Mouse (Mus musculus): ENCODE measurements around the gene Riok1. TPM values are rescaled to one million over a fixed set of nuclear protein-coding genes. Genes with fewer than 3 reads are reported as not detected.
A peak's percentile ranks its signal among the peaks of the same experiment; 100 is the strongest.

Gene Riok1
- polyA plus RNA-seq, 2 experiments: 45.4 to 54.4 TPM

- Histone ChIP-seq H3K9me3 (ENCODE audit: control insufficient read depth, low read length) (no peaks in the 10 kb centered on the region), H3K9ac (ENCODE audit: low read depth, low read length, severe bottlenecking) (no peak overlapping the region), H3K4me1 (ENCODE audit: control insufficient read depth, insufficient read depth, low read length) (no peaks in the 10 kb centered on the region), H3K4me3 (replicated peaks; ENCODE audit: low read length) (no peak overlapping the region), H3K36me3 (ENCODE audit: control insufficient read depth, insufficient read depth, low read length) (no peaks in the 10 kb centered on the region), H3K27ac (replicated peaks; ENCODE audit: low read depth, low read length) (no peak overlapping the region), H3K4me2 (replicated peaks; ENCODE audit: low read depth, low read length, severe bottlenecking) (no peak overlapping the region), H3K27me3 (ENCODE audit: control insufficient read depth, insufficient read depth, low read length) (no peaks in the 10 kb centered on the region)
- ATAC-seq (ENCODE audit: low FRiP score, low read depth) (no peak), DNase-seq (ENCODE audit: low spot score) (no peak)
- 60% methylated on average over 6 of the region's 6 CpGs for WGBS
- no peak for TF ChIP-seq POLR2A (IDR thresholded peaks at IDR 0.05; ENCODE audit: borderline replicate concordance, extremely low read depth, insufficient read depth, insufficient read length)
Observed at GRCm38 (mm10) chr13:38027618-38028248, 9.1 kb upstream of the Riok1 start.

DNA sequence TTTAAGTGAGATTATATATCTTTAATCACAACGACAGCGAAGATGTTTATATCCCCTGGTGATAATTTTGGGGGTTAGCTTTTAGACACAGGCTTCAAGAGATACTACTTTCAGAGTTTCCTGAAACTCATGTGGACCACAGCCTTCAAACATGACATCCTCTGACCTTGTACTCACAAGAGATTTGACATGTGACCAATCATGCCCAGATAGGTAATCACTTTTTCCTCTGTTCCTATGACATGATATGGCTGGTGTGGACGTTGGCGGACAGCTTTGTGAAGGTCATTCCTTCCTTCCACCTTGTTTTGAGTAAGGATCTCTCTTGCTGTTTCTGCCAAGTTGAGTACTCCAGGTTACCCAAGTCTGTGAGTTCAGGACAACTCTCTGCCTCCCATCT, 8.4 kb upstream of the Riok1 start:
- Histone ChIP-seq H3K9ac (ENCODE audit: low read depth, low read length, severe bottlenecking) (no peak overlapping the region), H3K27ac (replicated peaks; ENCODE audit: low read depth, low read length) (no peak overlapping the region), H3K27me3 (ENCODE audit: control insufficient read depth, insufficient read depth, low read length) (no peaks in the 10 kb centered on the region), H3K4me2 (replicated peaks; ENCODE audit: low read depth, low read length, severe bottlenecking) (no peak overlapping the region), H3K4me1 (ENCODE audit: control insufficient read depth, insufficient read depth, low read length) (no peaks in the 10 kb centered on the region), H3K4me3 (replicated peaks; ENCODE audit: low read length) (no peak overlapping the region), H3K36me3 (ENCODE audit: control insufficient read depth, insufficient read depth, low read length) (no peaks in the 10 kb centered on the region), H3K9me3 (ENCODE audit: control insufficient read depth, low read length) (no peaks in the 10 kb centered on the region)
- ATAC-seq (ENCODE audit: low FRiP score, low read depth) (no peak), DNase-seq (ENCODE audit: low spot score) (no peak)
- TF ChIP-seq POLR2A (IDR thresholded peaks at IDR 0.05; ENCODE audit: borderline replicate concordance, extremely low read depth, insufficient read depth, insufficient read length): no peak
- WGBS: 83% methylated on average over 4 of the region's 4 CpGs

DNA sequence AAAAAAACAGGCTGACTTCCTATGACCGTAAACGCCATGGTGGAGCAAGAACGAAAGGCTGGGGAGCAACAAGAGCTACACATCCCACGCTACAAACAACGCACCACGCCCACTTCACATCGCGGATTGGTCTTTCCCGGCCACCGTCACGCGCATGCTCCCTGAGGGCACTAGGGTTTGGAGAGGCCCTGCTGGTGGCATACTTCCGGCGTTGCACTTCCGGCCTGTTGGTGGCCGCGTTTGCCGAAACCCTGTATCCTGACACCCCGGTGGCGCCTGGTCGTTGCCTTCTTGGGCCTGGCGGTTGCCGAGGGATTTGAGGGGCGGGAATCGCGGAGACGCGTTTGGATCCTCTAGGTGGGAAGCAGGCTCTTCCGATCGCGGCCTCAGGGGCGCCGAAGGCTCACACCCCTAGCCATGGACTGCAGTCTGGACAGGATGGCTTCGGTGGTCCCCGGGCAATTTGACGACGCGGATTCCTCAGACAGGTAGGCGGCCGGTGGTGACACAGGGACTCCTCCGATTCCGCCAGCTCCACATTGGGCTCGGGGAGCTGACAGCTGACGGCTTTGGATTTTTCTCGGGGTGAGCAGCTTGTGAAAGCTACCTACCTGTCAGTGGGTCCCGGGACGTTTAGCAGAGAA, 371 bp downstream of the Riok1 start, which contains the start of gene Cage1:
Gene Cage1 (minus strand): TSS at position 26 of the 644 bp plus-strand sequence.
- H3K4me2 ChIP-seq (replicated peaks; ENCODE audit: low read depth, low read length, severe bottlenecking): peak within 1 kb of the TSS; percentile 94
- DNase-seq (ENCODE audit: low spot score) (peak; percentile 97), ATAC-seq (ENCODE audit: low FRiP score, low read depth) (peak; percentile 97)
- peak within 1 kb of the TSS; percentile 86 for H3K9ac ChIP-seq (ENCODE audit: low read depth, low read length, severe bottlenecking)
- H3K27ac ChIP-seq (replicated peaks; ENCODE audit: low read depth, low read length): peak within 1 kb of the TSS; percentile 49
- peaks cover 23% of the 10 kb centered on the region for H3K36me3 ChIP-seq (ENCODE audit: control insufficient read depth, insufficient read depth, low read length)
- TF ChIP-seq POLR2A (IDR thresholded peaks at IDR 0.05; ENCODE audit: borderline replicate concordance, extremely low read depth, insufficient read depth, insufficient read length): peak; percentile 36; the same call in 1 of the 2 replicates
- peaks cover 13% of the 10 kb centered on the region for H3K4me1 ChIP-seq (ENCODE audit: control insufficient read depth, insufficient read depth, low read length)
- 1% methylated on average over 44 of the region's 47 CpGs for WGBS
- H3K27me3 ChIP-seq (ENCODE audit: control insufficient read depth, insufficient read depth, low read length): no peaks in the 10 kb centered on the region
- H3K4me3 ChIP-seq (replicated peaks; ENCODE audit: low read length): peak within 1 kb of the TSS; percentile 75
- no peaks in the 10 kb centered on the region for H3K9me3 ChIP-seq (ENCODE audit: control insufficient read depth, low read length)

- DNase-seq (ENCODE audit: low spot score): no peak
- WGBS: 39% methylated on average over 12 of the region's 12 CpGs
- H3K4me1 ChIP-seq (ENCODE audit: control insufficient read depth, insufficient read depth, low read length): peaks cover 13% of the 10 kb centered on the region
- H3K27me3 ChIP-seq (ENCODE audit: control insufficient read depth, insufficient read depth, low read length): no peaks in the 10 kb centered on the region
- TF ChIP-seq POLR2A (IDR thresholded peaks at IDR 0.05; ENCODE audit: borderline replicate concordance, extremely low read depth, insufficient read depth, insufficient read length): no peak
- no peak for ATAC-seq (ENCODE audit: low FRiP score, low read depth)
- peak overlapping the region; percentile 86 for H3K9ac ChIP-seq (ENCODE audit: low read depth, low read length, severe bottlenecking)
- no peaks in the 10 kb centered on the region for H3K9me3 ChIP-seq (ENCODE audit: control insufficient read depth, low read length)
- peak overlapping the region; percentile 94 for H3K4me2 ChIP-seq (replicated peaks; ENCODE audit: low read depth, low read length, severe bottlenecking)
- peaks cover 27% of the 10 kb centered on the region for H3K36me3 ChIP-seq (ENCODE audit: control insufficient read depth, insufficient read depth, low read length)
- H3K4me3 ChIP-seq (replicated peaks; ENCODE audit: low read length): peak overlapping the region; percentile 75
- H3K27ac ChIP-seq (replicated peaks; ENCODE audit: low read depth, low read length): no peak overlapping the region
Observed at GRCm38 (mm10) chr13:38037811-38038210, 1.0 kb downstream of the Riok1 start.

GRCm38 (mm10) chr13:38049888-38050287, 13.1 kb downstream of the Riok1 start:
- WGBS: 88% methylated on average over 3 of the region's 3 CpGs
- H3K9me3 ChIP-seq (ENCODE audit: control insufficient read depth, low read length): no peaks in the 10 kb centered on the region
- no peaks in the 10 kb centered on the region for H3K4me1 ChIP-seq (ENCODE audit: control insufficient read depth, insufficient read depth, low read length)
- no peak overlapping the region for H3K9ac ChIP-seq (ENCODE audit: low read depth, low read length, severe bottlenecking)
- no peak for ATAC-seq (ENCODE audit: low FRiP score, low read depth)
- H3K27me3 ChIP-seq (ENCODE audit: control insufficient read depth, insufficient read depth, low read length): no peaks in the 10 kb centered on the region
- no peak overlapping the region for H3K4me2 ChIP-seq (replicated peaks; ENCODE audit: low read depth, low read length, severe bottlenecking)
- no peak for DNase-seq (ENCODE audit: low spot score)
- TF ChIP-seq POLR2A (IDR thresholded peaks at IDR 0.05; ENCODE audit: borderline replicate concordance, extremely low read depth, insufficient read depth, insufficient read length): no peak
- peaks cover 96% of the 10 kb centered on the region for H3K36me3 ChIP-seq (ENCODE audit: control insufficient read depth, insufficient read depth, low read length)
- no peak overlapping the region for H3K4me3 ChIP-seq (replicated peaks; ENCODE audit: low read length)
- H3K27ac ChIP-seq (replicated peaks; ENCODE audit: low read depth, low read length): no peak overlapping the region

Data from limb, embryonic 14.5 days (tissue).